Mouse (Mus musculus) natural killer cell, adult 2 months (primary cell): Measurements from ENCODE around the gene Lgals3.

Experiments used
- DNase-seq, 2 experiments: peaks; one replicate each; pipeline ENCODE4 v3.0.0; 2022; ENCODE audit warnings: low spot score in 2 of 2

Gene Lgals3

GRCm38 (mm10) chr14:47421606-47422005, 54.1 kb downstream of the Lgals3 start:
- no peak for DNase-seq

GRCm38 (mm10) chr14:47422466-47422865, 54.9 kb downstream of the Lgals3 start:
- no peak for DNase-seq

GRCm38 (mm10) chr14:47432987-47433386, 65.4 kb downstream of the Lgals3 start:
- DNase-seq = no peak
